Mouse (Mus musculus): ENCODE data around the gene Mrps36.

DNA sequence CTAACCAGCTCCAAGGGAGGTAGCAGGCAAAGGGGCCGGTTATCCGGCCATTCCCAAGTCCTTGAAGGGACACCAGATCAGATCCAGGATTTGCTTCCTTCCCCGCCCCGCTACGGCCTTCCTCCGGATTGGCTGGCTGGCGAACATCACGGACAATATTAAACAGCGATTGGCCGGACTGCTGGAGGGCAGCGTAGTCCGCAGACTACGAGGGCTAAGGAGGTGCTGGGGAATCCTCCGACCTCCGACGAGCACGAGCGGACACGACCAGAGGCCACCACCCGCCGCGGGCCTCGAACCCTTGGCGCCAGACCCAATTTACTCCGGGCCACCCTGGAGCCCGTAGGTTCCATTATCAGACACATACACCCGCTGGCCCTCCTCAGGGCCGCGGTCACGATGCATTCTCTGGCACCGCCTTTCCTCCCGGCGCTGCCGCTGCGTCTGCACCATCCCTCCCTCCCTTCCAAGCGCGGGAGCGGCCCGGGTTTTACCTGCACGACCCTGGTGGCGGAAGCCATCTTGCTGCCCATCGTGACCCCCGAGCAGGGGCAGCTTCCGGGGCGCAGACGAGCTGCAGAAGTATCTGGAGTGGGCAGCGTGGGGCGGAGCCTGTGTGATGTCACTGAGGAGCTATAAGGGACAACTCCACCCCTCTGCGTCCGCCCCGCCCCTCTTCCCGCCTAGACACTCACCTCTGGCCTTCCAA, at the start of gene Mrps36:
- TF ChIP-seq CTCF (IDR thresholded peaks at IDR 0.05; ENCODE audit: insufficient read depth, low read depth, low read length) (no peak), POLR2A (IDR thresholded peaks at IDR 0.05; ENCODE audit: insufficient read depth, low read depth, low read length) (peak; percentile 62; the same call in 1 of the 2 replicates)
